Mouse (Mus musculus): ENCODE results near the gene Cep19. TPM values are rescaled to one million over a fixed set of nuclear protein-coding genes. Genes with fewer than 3 reads are reported as not detected.

Gene Cep19
- polyA plus RNA-seq, 2 experiments = 15.6 to 28.4 TPM

- no peak overlapping the region for H3K9ac ChIP-seq (ENCODE audit: low read depth, low read length, severe bottlenecking)
- TF ChIP-seq POLR2A (IDR thresholded peaks at IDR 0.05; ENCODE audit: borderline replicate concordance, extremely low read depth, insufficient read depth, insufficient read length) = no peak
- H3K9me3 ChIP-seq (ENCODE audit: control insufficient read depth, low read length) = no peaks in the 10 kb centered on the region
- no peaks in the 10 kb centered on the region for H3K27me3 ChIP-seq (ENCODE audit: control insufficient read depth, insufficient read depth, low read length)
- DNase-seq (ENCODE audit: low spot score) = no peak
- H3K4me1 ChIP-seq (ENCODE audit: control insufficient read depth, insufficient read depth, low read length) = no peaks in the 10 kb centered on the region
- no peaks in the 10 kb centered on the region for H3K36me3 ChIP-seq (ENCODE audit: control insufficient read depth, insufficient read depth, low read length)
- no peak overlapping the region for H3K4me3 ChIP-seq (replicated peaks; ENCODE audit: low read length)
- ATAC-seq (ENCODE audit: low FRiP score, low read depth) = no peak
- H3K27ac ChIP-seq (replicated peaks; ENCODE audit: low read depth, low read length) = no peak overlapping the region
- no peak overlapping the region for H3K4me2 ChIP-seq (replicated peaks; ENCODE audit: low read depth, low read length, severe bottlenecking)
- 87% methylated on average over 3 of the region's 3 CpGs for WGBS
These were observed 25.8 kb downstream of the Cep19 start for GRCm38 (mm10) chr16:32125364-32125763.

- H3K36me3 ChIP-seq (ENCODE audit: control insufficient read depth, insufficient read depth, low read length) = no peaks in the 10 kb centered on the region
- H3K9ac ChIP-seq (ENCODE audit: low read depth, low read length, severe bottlenecking) = no peak overlapping the region
- DNase-seq (ENCODE audit: low spot score) = no peak
- no peak for ATAC-seq (ENCODE audit: low FRiP score, low read depth)
- no peak for TF ChIP-seq POLR2A (IDR thresholded peaks at IDR 0.05; ENCODE audit: borderline replicate concordance, extremely low read depth, insufficient read depth, insufficient read length)
- H3K4me3 ChIP-seq (replicated peaks; ENCODE audit: low read length) = no peak overlapping the region
- 0 out of 2 replicates have a peak overlapping the region, but pooled peaks have one; percentile 19 for H3K27ac ChIP-seq (replicated peaks; ENCODE audit: low read depth, low read length)
- H3K9me3 ChIP-seq (ENCODE audit: control insufficient read depth, low read length) = no peaks in the 10 kb centered on the region
- no peaks in the 10 kb centered on the region for H3K4me1 ChIP-seq (ENCODE audit: control insufficient read depth, insufficient read depth, low read length)
- 85% methylated on average over 4 of the region's 4 CpGs for WGBS
- no peak overlapping the region for H3K4me2 ChIP-seq (replicated peaks; ENCODE audit: low read depth, low read length, severe bottlenecking)
- no peaks in the 10 kb centered on the region for H3K27me3 ChIP-seq (ENCODE audit: control insufficient read depth, insufficient read depth, low read length)
These were observed 27.4 kb downstream of the Cep19 start for GRCm38 (mm10) chr16:32127046-32127445.

- H3K27ac ChIP-seq (replicated peaks; ENCODE audit: low read depth, low read length) = no peak overlapping the region
- no peaks in the 10 kb centered on the region for H3K27me3 ChIP-seq (ENCODE audit: control insufficient read depth, insufficient read depth, low read length)
- H3K4me2 ChIP-seq (replicated peaks; ENCODE audit: low read depth, low read length, severe bottlenecking) = 0 out of 2 replicates have a peak overlapping the region, but pooled peaks have one; percentile 5
- no peak overlapping the region for H3K4me3 ChIP-seq (replicated peaks; ENCODE audit: low read length)
- H3K36me3 ChIP-seq (ENCODE audit: control insufficient read depth, insufficient read depth, low read length) = no peaks in the 10 kb centered on the region
- DNase-seq (ENCODE audit: low spot score) (no peak), ATAC-seq (ENCODE audit: low FRiP score, low read depth) (no peak)
- WGBS = 75% methylated on average over 20 of the region's 20 CpGs
- no peak overlapping the region for H3K9ac ChIP-seq (ENCODE audit: low read depth, low read length, severe bottlenecking)
- no peak for TF ChIP-seq POLR2A (IDR thresholded peaks at IDR 0.05; ENCODE audit: borderline replicate concordance, extremely low read depth, insufficient read depth, insufficient read length)
- H3K9me3 ChIP-seq (ENCODE audit: control insufficient read depth, low read length) = no peaks in the 10 kb centered on the region
- H3K4me1 ChIP-seq (ENCODE audit: control insufficient read depth, insufficient read depth, low read length) = no peaks in the 10 kb centered on the region
These were observed 30.0 kb downstream of the Cep19 start for GRCm38 (mm10) chr16:32129449-32130189.

GRCm38 (mm10) chr16:32130190-32130826 lies 30.7 kb downstream of the Cep19 start:
- no peak for DNase-seq (ENCODE audit: low spot score)
- H3K4me1 ChIP-seq (ENCODE audit: control insufficient read depth, insufficient read depth, low read length) = no peaks in the 10 kb centered on the region
- TF ChIP-seq POLR2A (IDR thresholded peaks at IDR 0.05; ENCODE audit: borderline replicate concordance, extremely low read depth, insufficient read depth, insufficient read length) = no peak
- no peak for ATAC-seq (ENCODE audit: low FRiP score, low read depth)
- H3K9me3 ChIP-seq (ENCODE audit: control insufficient read depth, low read length) = no peaks in the 10 kb centered on the region
- no peaks in the 10 kb centered on the region for H3K36me3 ChIP-seq (ENCODE audit: control insufficient read depth, insufficient read depth, low read length)
- H3K27me3 ChIP-seq (ENCODE audit: control insufficient read depth, insufficient read depth, low read length) = no peaks in the 10 kb centered on the region
- H3K4me2 ChIP-seq (replicated peaks; ENCODE audit: low read depth, low read length, severe bottlenecking) = 0 out of 2 replicates have a peak overlapping the region, but pooled peaks have one; percentile 5
- no peak overlapping the region for H3K9ac ChIP-seq (ENCODE audit: low read depth, low read length, severe bottlenecking)
- H3K27ac ChIP-seq (replicated peaks; ENCODE audit: low read depth, low read length) = no peak overlapping the region
- WGBS = 64% methylated on average over 16 of the region's 16 CpGs
- H3K4me3 ChIP-seq (replicated peaks; ENCODE audit: low read length) = no peak overlapping the region

DNA sequence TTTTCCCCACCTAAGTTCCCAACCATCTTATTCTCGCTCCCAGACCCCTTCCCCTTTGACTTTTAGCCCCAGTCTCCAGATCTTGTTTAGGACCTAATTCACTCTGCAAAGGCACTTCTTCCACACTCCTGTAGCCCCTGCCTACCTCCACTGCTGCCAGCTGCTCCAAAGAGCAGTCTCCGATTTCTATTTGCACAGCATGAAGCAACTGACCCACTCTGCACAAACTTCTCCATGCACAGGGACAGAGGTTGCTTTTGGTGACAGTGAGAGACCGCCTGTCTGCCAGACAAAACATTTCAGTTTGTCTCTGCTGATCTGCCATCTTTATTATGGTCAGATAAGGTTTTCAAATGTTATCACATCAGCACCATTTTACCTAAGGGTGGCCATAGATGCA lies 33.5 kb downstream of the Cep19 start:
- no peak for TF ChIP-seq POLR2A (IDR thresholded peaks at IDR 0.05; ENCODE audit: borderline replicate concordance, extremely low read depth, insufficient read depth, insufficient read length)
- Histone ChIP-seq H3K4me1 (ENCODE audit: control insufficient read depth, insufficient read depth, low read length) (no peaks in the 10 kb centered on the region), H3K36me3 (ENCODE audit: control insufficient read depth, insufficient read depth, low read length) (no peaks in the 10 kb centered on the region), H3K27me3 (ENCODE audit: control insufficient read depth, insufficient read depth, low read length) (no peaks in the 10 kb centered on the region), H3K9ac (ENCODE audit: low read depth, low read length, severe bottlenecking) (no peak overlapping the region), H3K27ac (replicated peaks; ENCODE audit: low read depth, low read length) (no peak overlapping the region), H3K4me3 (replicated peaks; ENCODE audit: low read length) (no peak overlapping the region), H3K9me3 (ENCODE audit: control insufficient read depth, low read length) (no peaks in the 10 kb centered on the region), H3K4me2 (replicated peaks; ENCODE audit: low read depth, low read length, severe bottlenecking) (no peak overlapping the region)
- no peak for DNase-seq (ENCODE audit: low spot score)
- no peak for ATAC-seq (ENCODE audit: low FRiP score, low read depth)
- WGBS = 82% methylated on average over 3 of the region's 3 CpGs
